Mouse (Mus musculus) small intestine, adult 2 months (tissue): ENCODE measurements around the gene Nr2c2ap.

Experiments
- CTCF ChIP-seq: fragments of 200-500 bp; IDR thresholded peaks from 2 replicates; pipeline ENCODE4 v1.5.1; 2012; ENCODE audit warnings: low read depth, mild to moderate bottlenecking, control low read depth, inconsistent platforms, low read length, moderate library complexity, mixed read lengths; ENCODE audit not compliant: insufficient replicate concordance, insufficient read length; ENCODE audit errors: extremely low read depth
- POLR2A ChIP-seq: fragments of 200-500 bp; IDR thresholded peaks from 2 replicates; pipeline ENCODE4 v1.6.1; 2012; ENCODE audit warnings: low read depth, mild to moderate bottlenecking, control low read depth, inconsistent platforms, low read length, moderate library complexity

- no peak for TF ChIP-seq CTCF
- TF ChIP-seq POLR2A: no peak
These were observed 26.2 kb upstream of the Nr2c2ap start for GRCm38 (mm10) chr8:70104922-70105321.
